Comparison of ENCODE assay signal across 8 mouse cellular contexts in genomic region chr2:61455902-61456301, GRCm38 (mm10).
A peak's percentile ranks its signal among the peaks of the same experiment; 100 is the strongest.
DNase-seq lines count a peak whose midpoint lies in the region; ATAC-seq and TF ChIP-seq lines count a peak whose summit lies in the region.

No protein-coding gene starts in this region.

- TF ChIP-seq CTCF in kidney, adult 2 months (conservative IDR thresholded peaks at IDR 0.05; ENCODE audit: insufficient read depth, insufficient read length, low read depth, low read length) = peak; percentile 60
- TF ChIP-seq CTCF in MEL (IDR thresholded peaks at IDR 0.05 in 2 of 3, conservative IDR thresholded peaks at IDR 0.05 in 1 of 3; ENCODE audit: control insufficient read depth in 1 of 3, insufficient read depth in 1 of 3, low read depth in 2 of 3, low read length in 3 of 3, poor library complexity in 1 of 3, severe bottlenecking in 1 of 3) = peak; percentile 58 to 84 (median 68)
- peak; percentile 66 for TF ChIP-seq CTCF in midbrain, postnatal 0 days (IDR thresholded peaks at IDR 0.05)

- TF ChIP-seq POLR2A in kidney, adult 2 months (IDR thresholded peaks at IDR 0.05; ENCODE audit: low read depth, low read length) = no peak
- no peak for TF ChIP-seq POLR2A in MEL (IDR thresholded peaks at IDR 0.05; ENCODE audit: control insufficient read depth in 1 of 2, insufficient read depth in 1 of 2, low read depth in 1 of 2, low read length in 2 of 2, poor library complexity in 1 of 2)

- TF ChIP-seq RAD21 in MEL (IDR thresholded peaks at IDR 0.05; ENCODE audit: low read depth, low read length) = peak; percentile 33

- 26% methylated on average over 5 of the region's 5 CpGs for WGBS in kidney, adult 2 months
- WGBS in kidney, embryonic 15.5 days = 32% methylated on average over 5 of the region's 5 CpGs
- WGBS in midbrain, postnatal 0 days = 33% methylated on average over 5 of the region's 5 CpGs

- H3K79me2 ChIP-seq in MEL (ENCODE audit: control insufficient read depth, insufficient read depth, low read length, poor library complexity) = no peaks in the 10 kb centered on the region

- DNase-seq in kidney, adult 2 months = peak; percentile 55
- DNase-seq in MEL (ENCODE audit: low read depth, low spot score) = peak; percentile 53
- DNase-seq in c-Kit-positive CD71-positive TER-119-positive erythroid progenitor cells, embryonic 14.5 days (ENCODE audit: low spot score) = peak; percentile 33
- peak; percentile 32 to 45 for DNase-seq in frontal cortex, postnatal 36 days (ENCODE audit: low spot score in 2 of 2)
- DNase-seq in layer of hippocampus, adult 9-11 months = peak; percentile 28
- DNase-seq in midbrain, postnatal 0 days (ENCODE audit: low spot score) = peak; percentile 70
- peak; percentile 64 for DNase-seq in thymus, postnatal 25 days

- no peak overlapping the region for H3K4me2 ChIP-seq in kidney, embryonic 15.5 days
- H3K4me2 ChIP-seq in midbrain, postnatal 0 days (ENCODE audit: low read depth, low read length, poor library complexity, severe bottlenecking) = no peak overlapping the region

- H3K4me1 ChIP-seq in kidney, adult 2 months (ENCODE audit: control insufficient read depth, insufficient read depth, low read length) = no peaks in the 10 kb centered on the region
- H3K4me1 ChIP-seq in kidney, embryonic 15.5 days = peaks cover 5% of the 10 kb centered on the region
- H3K4me1 ChIP-seq in MEL (ENCODE audit: control insufficient read depth in 1 of 2, insufficient read depth in 2 of 2, low read length in 2 of 2) = no peaks in the 10 kb centered on the region
- no peaks in the 10 kb centered on the region for H3K4me1 ChIP-seq in midbrain, postnatal 0 days (ENCODE audit: insufficient read depth, low read length)

- no peaks in the 10 kb centered on the region for H3K27me3 ChIP-seq in kidney, adult 2 months (replicated peaks; ENCODE audit: control insufficient read depth, insufficient read depth, low read length)
- no peaks in the 10 kb centered on the region for H3K27me3 ChIP-seq in kidney, embryonic 15.5 days
- no peaks in the 10 kb centered on the region for H3K27me3 ChIP-seq in MEL (ENCODE audit: control insufficient read depth in 1 of 2, insufficient read depth in 2 of 2, low read length in 2 of 2)
- H3K27me3 ChIP-seq in midbrain, postnatal 0 days (ENCODE audit: insufficient read depth, low read length) = no peaks in the 10 kb centered on the region

- H3K27ac ChIP-seq in kidney, adult 2 months (ENCODE audit: insufficient read depth, low read depth, low read length) = no peak overlapping the region
- no peak overlapping the region for H3K27ac ChIP-seq in kidney, embryonic 15.5 days
- no peak overlapping the region for H3K27ac ChIP-seq in MEL (ENCODE audit: control insufficient read depth, low read depth, low read length)
- no peak overlapping the region for H3K27ac ChIP-seq in midbrain, postnatal 0 days (ENCODE audit: low read depth, low read length)

- H3K9ac ChIP-seq in kidney, embryonic 15.5 days = no peak overlapping the region
- no peak overlapping the region for H3K9ac ChIP-seq in MEL (ENCODE audit: control insufficient read depth, low read depth, low read length, poor library complexity, severe bottlenecking)
- no peak overlapping the region for H3K9ac ChIP-seq in midbrain, postnatal 0 days (replicated peaks; ENCODE audit: low read length, poor library complexity, severe bottlenecking)

- no peaks in the 10 kb centered on the region for H3K36me3 ChIP-seq in kidney, adult 2 months (ENCODE audit: control insufficient read depth, insufficient read depth, low read length)
- no peaks in the 10 kb centered on the region for H3K36me3 ChIP-seq in kidney, embryonic 15.5 days
- no peaks in the 10 kb centered on the region; a peak in 1 of 4 replicates for H3K36me3 ChIP-seq in MEL (ENCODE audit: control insufficient read depth in 1 of 2, insufficient read depth in 2 of 2, low read length in 2 of 2)
- H3K36me3 ChIP-seq in midbrain, postnatal 0 days (ENCODE audit: insufficient read depth, low read length) = no peaks in the 10 kb centered on the region

- no peak for TF ChIP-seq EP300 in MEL (IDR thresholded peaks at IDR 0.05; ENCODE audit: low read depth in 1 of 2, low read length in 2 of 2)

- no peak for ATAC-seq in kidney, embryonic 15.5 days (replicated peaks; ENCODE audit: low FRiP score)
- ATAC-seq in midbrain, postnatal 0 days (ENCODE audit: low FRiP score) = no peak

- H3K9me3 ChIP-seq in kidney, embryonic 15.5 days (replicated peaks) = no peaks in the 10 kb centered on the region
- H3K9me3 ChIP-seq in MEL (replicated peaks; ENCODE audit: insufficient read depth, low read length) = no peaks in the 10 kb centered on the region
- H3K9me3 ChIP-seq in midbrain, postnatal 0 days (ENCODE audit: low read length) = no peaks in the 10 kb centered on the region

- H3K4me3 ChIP-seq in kidney, adult 2 months (ENCODE audit: insufficient read depth, low read depth, low read length) = no peak overlapping the region
- H3K4me3 ChIP-seq in kidney, embryonic 15.5 days (replicated peaks) = no peak overlapping the region
- no peak overlapping the region for H3K4me3 ChIP-seq in MEL (ENCODE audit: control insufficient read depth in 1 of 2, insufficient read depth in 1 of 2, low read depth in 2 of 2, low read length in 2 of 2)
- H3K4me3 ChIP-seq in midbrain, postnatal 0 days (ENCODE audit: low read depth, low read length) = no peak overlapping the region

TF ChIP-seq in MEL, 35 proteins besides CTCF, POLR2A, EP300 and RAD21:
- TF ChIP-seq RCOR1 (IDR thresholded peaks at IDR 0.05; ENCODE audit: low read depth, low read length) = no peak
- TF ChIP-seq ELF1 (IDR thresholded peaks at IDR 0.05; ENCODE audit: low read depth, low read length) = no peak
- TF ChIP-seq TAL1 (IDR thresholded peaks at IDR 0.05; ENCODE audit: low read length) = no peak
- peak; percentile 61 for TF ChIP-seq SMC3 (IDR thresholded peaks at IDR 0.05; ENCODE audit: low read depth, low read length)
- 0 out of 2 replicates have a peak, but pooled peaks have one; percentile 12 for TF ChIP-seq HCFC1 (IDR thresholded peaks at IDR 0.05; ENCODE audit: low read depth, low read length)
- no peak for TF ChIP-seq MYB (IDR thresholded peaks at IDR 0.05; ENCODE audit: low read depth, low read length)
